Mouse (Mus musculus): Measurements from ENCODE around the gene Cul7.

Gene Cul7

DNA sequence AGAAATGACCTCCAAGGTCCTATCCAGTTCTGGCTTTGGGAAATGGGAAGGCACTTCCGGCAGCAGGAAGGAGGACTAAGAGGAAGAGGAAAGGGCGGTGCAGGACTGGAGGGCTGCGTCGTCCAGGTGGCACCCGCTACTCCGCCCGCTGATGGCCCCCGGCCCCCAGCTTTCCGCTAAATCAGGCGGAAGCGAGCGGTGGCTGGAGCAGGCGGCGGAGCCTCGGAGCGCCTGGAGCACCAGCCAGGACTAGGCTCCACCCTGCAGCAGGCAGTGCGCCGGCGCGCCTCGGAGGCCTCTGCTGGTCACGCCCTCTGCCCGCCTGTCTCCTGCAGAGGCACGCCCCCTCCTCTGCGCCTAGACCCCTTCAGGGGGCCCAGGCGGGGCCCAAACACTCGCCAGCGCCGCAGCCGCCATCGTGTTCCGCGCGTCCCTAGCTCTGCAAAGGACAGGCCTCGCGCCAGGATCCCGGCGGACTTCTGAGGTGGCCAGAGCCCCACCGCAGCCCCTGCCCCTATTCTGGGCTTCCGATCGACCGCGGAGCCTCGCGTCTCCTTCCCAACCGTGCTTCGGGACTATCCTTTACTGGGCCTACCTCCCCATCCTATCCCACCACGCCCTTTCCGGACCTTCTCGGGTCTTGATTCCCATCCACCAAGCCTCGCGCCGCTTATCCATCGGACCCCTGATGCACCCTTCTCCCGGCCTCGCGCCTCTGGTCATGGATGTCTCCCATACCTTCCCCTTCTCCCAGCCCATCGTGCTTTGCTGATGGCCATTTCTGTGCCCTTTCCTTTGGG lies at the start of gene Cul7:
TSS of gene Cul7 (plus strand) at position 106 of the 800 bp plus-strand sequence.
- peak; percentile 97 for DNase-seq

DNA sequence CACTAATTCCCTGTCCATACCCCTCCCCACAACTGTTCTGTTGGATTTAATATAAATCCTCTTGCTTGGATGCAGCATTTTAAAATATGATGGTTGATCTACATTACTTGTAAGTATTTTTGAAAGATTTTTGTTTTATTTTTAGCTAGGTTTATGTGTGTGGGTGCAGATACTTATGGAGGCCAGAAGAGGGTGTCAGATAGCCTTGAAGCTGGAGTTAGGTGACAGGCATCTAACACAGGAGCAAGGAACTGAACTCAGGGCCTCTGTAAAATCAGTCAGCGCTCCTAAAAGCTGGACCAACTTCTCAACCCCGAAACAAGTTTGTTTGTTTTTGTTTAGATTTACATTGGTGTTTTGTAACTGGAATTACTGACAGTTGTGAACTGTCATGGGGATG lies 49.6 kb upstream of the Cul7 start:
- no peak for DNase-seq

DNA sequence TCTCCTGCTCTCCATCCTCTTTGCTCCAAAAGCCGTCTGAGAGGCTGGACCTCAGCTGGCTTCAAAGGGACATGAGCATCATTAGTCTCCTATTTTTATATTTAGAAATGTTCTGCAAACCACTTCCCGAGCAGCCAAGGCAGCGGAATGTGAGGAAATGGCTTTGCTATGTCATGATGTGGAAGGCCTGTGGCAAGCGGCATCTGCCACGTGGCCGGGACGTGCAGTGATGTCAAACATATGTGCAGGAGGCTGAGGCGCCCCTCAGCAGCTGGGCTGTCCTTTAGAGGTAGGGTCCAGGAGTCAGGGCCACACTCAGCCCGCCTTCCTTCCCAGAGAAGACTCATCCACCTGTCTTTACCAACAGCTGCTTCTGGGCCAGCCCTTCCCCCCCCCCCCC lies 47.9 kb upstream of the Cul7 start:
- no peak for DNase-seq

DNA sequence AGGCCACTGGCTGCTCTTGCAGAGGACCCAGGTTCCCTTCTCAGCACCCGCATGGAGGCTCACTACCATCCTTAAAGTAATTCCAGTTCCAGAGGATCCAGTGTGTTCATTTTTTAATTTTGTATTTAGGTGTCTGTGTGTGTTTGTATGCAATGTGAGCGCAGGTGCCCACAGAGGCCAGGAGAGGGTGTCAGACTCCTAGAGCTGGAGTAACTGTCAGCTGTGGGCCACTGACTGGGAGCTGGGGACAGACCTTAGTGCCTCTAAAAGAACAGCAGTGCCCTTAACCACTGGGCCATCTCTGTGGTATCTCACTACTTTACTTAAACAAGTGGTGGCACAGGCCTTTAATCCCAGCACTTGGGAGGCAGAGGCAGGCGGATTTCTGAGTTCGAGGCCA lies 46.9 kb upstream of the Cul7 start:
- no peak for DNase-seq

DNA sequence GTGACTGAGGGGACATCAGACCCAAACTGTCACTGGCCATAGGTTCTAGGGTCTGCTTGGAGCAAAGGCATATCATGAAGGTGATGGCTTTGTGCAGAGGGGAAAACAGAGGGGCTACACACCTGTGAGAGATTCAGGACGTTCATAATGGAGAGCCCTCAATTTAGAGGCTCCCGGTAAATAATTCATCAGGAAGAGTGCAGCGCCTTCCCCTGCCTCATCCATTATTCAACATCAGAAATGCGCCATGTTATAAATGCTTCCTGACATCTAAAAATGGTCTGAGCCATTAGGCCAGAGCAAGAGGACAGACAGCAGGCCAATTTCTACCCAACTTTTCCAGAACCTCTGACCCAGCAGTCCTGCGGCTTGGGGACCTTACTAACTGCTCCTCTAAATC lies 45.0 kb upstream of the Cul7 start:
- DNase-seq, result peak; percentile 39

DNA sequence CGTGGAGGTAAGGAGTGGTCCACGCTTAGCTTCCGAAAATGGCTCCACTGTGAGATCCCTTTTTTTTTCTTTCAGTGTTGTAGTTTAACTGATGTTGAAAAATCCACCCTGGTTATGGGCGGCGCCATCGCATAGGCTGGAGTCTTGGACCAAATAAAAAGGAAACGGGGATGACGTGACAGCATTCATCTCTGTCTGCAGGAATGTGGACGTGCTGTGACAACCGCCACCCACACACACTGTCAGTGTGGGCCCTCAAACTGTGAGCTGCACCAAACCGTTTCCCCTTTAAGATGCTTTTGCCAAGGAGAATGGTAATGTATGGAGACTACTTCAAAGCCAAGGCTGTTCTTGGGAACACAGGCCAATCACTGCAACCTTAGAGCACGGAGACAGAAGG lies 44.1 kb upstream of the Cul7 start:
- no peak for DNase-seq

DNA sequence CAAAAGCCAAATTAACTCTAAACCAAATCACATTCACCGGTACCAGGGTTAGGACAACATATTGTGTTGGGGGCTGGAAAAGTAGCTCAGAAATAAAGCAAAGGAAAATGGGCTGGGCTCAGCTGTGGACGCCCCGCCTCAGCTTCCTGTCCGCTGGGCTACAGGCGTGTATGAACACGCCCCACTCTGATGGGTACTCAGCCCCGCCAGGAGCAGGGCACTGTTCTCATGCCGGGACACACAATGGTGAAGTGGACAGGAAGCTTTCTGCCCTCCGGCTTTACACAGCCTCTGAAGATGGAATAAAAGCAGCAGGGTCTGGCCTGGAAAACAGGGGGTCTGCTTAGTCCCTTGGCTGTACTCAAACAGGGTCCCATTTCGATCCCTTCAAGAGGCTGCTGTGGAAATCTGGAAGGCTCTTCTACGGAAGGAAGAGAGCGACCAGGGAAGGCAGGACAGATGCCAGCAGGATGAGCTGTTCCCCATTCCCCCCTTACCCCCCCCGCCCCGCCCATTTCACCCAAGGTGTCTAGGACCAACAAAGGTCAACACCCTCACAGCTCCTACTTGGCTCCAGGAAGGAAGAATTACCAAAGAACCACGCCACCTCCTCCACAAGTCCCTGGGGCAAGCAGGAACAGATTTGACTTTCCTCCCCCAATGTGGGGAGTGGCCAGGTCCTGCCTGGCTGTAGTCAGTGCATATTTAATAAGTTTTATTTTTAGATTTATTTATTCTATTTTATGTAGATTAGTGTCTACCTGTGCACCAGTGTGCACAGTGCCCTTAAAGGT lies 40.2 kb upstream of the Cul7 start:
- no peak for DNase-seq

DNA sequence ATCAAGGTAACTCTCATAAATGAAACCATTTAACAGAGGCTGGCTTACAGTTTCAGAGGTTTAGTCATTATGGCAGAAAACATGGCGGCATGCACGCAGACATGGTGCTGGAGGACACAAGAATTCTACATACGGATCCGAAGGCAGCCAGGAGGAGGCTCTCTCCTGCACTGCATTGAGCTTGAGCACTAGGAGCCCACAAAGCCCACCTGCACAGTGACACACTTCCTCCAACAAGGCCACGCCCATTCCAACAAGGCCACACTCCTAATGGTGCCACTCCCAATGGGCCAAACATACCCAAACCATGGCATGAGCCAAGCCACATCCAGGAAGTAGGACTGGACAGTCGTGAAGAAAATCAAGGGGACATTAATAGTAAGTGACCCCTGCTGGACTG lies 38.8 kb upstream of the Cul7 start:
- no peak for DNase-seq

DNA sequence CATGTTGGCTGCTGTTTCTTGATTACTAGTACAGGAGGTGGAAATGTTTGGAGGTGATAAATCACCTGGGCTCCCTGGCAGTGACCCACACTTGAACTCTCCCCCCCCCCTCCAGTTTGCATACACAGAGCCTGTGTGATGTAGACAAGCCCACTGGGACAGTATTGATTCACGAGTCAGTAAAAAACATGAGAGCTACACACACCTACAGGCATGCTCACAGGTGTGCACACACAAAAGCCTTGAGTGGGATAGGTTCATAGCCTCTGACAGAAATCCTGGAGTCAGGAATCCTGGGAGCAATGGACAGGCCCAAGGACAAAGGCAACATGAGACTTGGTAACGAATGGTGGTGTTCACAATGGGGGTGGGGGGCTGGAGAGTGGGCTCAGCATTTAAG lies 37.9 kb upstream of the Cul7 start:
- no peak for DNase-seq

DNA sequence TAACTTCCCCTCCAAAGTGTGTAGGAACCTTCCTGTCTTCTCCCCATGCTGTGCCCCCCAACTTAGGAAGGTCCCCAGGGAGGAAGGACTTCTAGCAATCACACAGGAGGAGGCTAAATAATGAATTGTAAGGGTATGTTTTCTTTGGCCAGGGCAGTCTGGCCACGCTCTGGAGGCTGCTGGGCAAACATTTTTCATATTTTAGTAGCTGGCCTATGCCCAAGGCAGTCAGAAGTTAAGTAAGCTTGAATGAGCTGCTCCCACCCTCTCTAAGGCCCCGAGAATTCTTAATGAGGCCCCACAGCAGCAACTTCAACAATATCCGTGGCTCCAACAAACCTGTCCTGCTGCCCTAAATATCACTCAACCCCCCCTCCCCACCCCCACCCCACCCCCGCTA lies 37.3 kb upstream of the Cul7 start:
- DNase-seq, result no peak

DNA sequence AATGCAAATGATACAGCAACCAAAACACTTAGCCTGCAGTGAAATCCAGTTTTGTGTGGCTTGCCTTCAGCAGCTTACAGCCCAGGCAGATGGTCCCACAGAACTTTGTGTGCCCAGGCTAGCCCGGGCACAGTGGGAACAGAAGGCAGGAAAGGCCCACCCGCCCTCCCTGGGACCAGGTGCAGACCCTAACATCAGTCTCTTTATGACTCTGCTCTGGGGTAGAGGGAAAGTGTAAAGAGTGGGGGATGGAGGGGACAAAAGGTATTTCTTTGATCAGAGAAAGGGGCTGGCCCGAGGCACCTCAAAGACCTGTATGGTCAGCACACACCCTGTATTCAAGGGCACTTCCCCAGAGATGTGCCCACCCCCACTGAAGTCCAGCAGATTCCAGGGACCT lies 36.9 kb upstream of the Cul7 start:
- DNase-seq, result no peak

DNA sequence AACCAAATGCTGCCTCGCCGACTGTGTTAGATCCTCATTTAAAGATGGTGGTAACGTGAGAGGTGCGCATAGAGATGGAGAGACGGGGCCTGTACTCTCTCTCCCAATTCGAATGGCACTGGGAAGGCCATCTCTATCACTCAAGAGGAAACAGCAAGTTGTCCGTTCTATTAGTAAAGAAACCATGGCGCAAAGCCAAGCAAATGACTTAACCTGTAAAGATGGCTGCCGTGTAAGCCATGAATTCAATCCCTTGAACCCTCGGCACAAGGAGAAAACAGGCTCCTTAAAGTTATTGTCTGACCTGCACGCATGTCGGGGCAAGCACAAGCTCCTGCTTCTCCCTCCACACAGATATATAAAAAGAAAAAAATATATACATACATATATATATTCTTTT lies 32.3 kb upstream of the Cul7 start:
- no peak for DNase-seq

DNA sequence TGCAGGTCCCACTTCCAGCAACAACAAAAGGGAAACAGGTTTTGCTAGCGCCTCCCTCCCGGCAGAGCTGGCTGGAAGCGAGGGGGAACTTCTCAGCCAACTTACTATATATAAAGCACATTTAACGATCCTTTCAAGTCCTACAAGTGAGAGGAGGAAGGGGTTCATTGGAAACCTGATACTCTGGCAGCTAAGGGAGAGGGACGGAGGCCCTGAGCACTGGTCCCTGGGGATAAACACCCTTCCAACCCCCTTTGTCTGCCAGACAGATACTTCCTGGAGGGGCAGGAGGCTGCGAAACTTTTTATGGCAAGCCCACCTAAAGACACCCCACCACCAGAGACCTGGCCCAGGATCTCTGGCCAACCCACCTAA lies 31.8 kb upstream of the Cul7 start:
- DNase-seq, result no peak

DNA sequence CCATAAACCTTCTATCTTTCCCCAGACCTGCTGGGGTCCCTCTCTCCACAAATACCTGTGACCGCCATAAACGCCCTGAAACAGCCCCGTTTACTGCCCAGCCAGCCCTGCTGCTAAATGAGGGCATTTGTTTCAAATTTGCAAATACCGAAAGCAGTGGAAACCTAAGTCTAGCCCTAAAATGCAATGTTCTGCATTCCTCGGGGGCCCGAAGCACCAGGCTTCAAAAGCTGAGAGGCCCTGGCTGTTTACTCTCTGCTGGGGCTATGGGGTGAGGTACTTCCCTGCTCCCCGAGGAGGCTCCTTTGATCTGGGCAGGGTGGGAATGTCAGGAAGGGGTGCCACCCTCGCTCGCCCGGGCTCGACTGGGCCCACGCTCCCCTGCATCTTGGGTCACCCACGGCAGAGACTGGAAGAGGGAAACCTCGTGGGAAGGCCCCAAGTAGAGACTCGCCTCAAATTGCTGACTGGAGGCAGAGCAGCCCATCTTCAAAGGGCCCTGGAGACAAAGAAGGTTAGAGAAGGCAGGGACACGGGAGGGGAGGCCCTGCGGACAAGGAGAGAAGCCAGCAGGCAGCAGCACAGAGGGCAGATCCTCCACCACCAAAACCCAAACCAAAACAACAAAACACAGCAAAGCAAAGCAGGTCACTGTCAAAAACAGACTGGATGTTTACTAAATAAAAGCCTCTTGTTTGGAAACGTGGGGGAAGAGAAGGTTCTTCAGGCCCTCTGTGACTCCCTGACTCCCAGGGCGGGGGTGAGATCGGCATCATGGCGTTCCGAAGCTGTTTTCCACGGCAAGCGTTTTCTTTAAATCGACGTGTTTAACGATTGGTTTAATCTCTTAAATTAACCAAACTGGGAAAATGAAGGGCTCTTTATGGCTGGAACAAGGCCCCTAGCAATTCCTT lies 31.1 kb upstream of the Cul7 start:
- peak; percentile 55 for DNase-seq

DNA sequence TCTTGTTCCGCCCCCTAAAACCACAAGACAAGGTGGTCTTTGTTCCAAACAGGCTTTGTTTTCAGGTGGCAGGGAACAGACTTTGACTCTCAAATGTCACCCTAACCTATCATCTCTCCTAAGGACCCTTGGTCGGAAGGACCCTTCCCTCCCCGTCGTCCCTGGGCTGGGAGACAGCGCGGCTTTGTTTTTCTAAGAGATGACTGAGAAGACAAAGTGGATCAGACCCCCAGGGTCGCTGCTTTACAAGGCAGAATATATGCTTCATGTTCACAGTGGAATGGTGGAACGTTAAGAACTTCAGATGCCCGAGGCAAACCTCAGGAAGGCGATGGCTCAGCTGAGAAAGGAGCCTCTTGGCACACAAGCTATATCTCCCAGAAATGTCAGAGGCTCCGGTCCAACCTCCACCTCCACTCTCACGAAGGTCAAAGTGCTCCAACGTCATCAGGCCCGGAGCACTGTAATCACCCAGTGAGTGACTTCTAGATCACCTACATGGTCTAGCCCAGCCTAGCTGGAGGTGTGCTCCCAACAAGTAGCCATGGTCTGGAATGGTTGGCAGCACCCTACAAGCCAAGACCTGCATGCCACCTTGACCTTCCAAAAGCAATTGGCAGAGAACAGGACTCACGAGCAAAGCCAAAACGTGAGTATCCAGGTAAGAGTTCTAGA lies 30.3 kb upstream of the Cul7 start:
- no peak for DNase-seq

DNA sequence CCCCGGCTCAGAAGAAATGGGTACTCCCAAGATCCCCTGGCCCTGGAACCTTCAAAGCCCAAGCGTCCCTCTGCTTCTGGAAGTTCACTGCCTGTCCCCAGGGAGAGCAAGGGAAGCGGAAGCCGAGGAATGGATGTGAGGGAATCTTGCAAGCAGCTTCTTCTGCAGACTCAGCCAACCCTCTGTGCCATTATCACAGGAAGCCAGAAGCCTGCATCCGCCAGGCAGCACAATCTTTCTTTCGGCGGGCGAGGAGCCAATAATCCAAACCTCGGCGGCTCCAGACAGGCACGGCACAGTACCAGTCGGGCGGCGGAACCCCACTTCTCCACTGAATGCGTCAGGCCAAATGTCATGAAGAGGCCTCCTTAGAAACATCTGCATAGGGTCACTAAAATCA lies 28.8 kb upstream of the Cul7 start:
- no peak for DNase-seq

DNA sequence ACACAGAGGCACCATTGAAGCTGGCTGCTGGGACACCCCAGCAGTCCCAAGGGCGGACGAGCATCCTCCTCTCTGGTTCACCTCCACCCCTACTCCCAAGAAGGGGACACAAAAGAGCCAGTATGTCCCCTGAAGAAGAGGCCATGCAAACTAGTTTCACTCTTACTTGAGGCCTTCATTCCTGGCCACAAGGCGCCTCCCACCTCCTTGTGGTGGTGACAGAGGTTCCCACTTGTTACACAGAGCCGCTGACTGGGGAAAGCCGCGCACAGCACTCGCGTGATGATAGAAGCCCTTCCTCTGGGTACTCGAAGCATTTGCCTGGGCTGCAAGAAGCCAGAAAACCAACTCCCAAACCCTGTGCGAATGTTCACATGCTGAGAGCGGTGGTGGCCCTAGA lies 27.9 kb upstream of the Cul7 start:
- no peak for DNase-seq

DNA sequence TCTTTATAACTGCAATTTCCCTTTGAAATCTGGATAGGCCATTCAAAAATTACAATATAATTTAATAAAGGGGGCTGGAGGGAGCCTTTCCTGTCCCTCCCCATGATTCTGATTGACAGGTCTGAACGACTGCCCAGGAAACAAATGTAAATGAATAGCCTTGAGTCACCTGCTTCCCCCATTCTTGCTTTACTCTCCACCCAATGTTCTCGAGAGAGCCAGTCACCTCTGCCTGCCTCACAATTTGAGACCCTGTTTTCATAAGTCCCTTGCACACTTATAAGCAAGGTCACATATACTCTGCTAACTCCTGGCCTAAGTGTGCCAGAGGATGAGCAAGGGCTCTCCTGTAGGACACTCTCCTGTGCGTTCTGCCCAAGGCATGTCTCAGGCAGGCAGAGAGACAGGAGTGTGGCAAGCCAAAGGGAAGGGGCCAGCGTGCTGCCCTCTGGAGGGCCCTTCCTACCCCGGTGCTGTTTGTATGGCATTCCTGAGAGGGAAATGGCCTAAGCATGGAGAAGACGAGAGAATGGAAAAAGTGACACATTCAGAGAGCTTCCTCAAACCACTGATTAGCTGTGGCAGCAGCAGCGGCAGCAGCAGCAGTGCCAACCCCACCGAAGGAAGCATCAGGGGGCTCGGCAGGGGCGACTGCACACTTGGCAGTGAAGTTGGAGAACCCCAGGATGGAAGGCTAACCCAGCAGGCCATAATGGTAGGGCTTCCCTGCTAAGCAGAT lies 26.1 kb upstream of the Cul7 start:
- no peak for DNase-seq

DNA sequence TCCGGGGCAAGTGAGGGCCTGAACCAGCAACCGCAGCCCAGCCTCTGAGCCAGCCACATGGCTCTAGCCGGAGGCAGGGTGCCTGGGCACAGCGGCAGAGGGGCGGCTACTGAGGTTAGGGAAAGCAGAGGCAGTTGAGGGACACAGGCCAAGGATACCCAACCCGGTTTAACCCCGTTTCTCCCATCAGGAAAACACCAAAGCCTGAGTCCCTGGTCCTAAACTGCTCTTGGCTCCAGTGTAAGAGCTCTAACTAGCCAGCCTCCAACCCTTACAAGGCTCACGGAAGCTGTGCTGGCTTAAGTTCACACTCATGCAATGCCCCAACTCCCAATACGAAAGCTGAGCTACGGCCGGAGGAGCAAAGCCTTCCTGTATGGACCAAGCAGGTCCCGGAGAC lies 25.5 kb upstream of the Cul7 start:
- DNase-seq, result no peak

DNA sequence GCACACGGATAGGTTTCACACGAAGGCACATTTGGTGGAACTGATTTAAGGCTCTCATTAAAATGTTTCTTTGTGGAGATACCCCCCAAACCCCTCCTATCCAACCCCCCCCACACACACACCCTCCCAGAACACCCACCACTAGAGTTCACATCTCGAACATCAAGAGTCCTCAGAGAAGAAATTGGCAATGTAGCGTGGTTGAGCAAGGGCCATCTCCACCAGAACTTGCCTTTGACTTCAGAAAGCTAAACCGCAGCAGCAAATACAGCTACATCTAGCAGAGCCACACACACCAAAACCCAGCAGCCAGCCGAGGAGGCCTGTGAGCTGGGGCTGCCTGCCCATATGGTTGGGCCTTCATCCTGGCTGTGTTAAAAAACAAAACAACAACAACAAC lies 22.7 kb upstream of the Cul7 start:
- no peak for DNase-seq

DNA sequence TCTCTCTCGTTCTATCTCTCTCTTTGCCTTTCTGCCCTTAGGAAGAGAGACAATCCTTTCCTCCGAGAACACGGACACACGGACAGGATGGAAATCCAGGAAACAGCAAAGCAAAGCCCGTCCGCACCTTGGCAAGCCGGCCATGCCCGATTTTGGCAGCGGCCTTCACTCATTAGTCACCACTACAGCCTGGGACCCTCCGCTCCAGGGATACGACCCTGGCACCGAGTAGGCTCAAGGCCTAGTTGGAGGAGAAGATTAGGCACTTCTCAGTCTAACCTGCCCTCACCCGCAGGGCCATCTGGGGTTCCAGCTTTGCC lies 21.7 kb upstream of the Cul7 start:
- DNase-seq, result no peak

All from retina, postnatal 1 day (tissue).